Mouse (Mus musculus): ENCODE measurements around the gene Catsperg2. TPM values are rescaled to one million over a fixed set of nuclear protein-coding genes. Genes with fewer than 3 reads are reported as not detected.
"Not testable (repeated sequence)": the region's sequence is repeated elsewhere in the genome, so short reads cannot be mapped to it uniquely, and the experiment has no call there.

Catsperg2 gene
- total RNA-seq (2014; fragmentation: Nextera tagmentation) (not detected in 2 replicates), total RNA-seq (2017) (not detected in 2 replicates)

DNA sequence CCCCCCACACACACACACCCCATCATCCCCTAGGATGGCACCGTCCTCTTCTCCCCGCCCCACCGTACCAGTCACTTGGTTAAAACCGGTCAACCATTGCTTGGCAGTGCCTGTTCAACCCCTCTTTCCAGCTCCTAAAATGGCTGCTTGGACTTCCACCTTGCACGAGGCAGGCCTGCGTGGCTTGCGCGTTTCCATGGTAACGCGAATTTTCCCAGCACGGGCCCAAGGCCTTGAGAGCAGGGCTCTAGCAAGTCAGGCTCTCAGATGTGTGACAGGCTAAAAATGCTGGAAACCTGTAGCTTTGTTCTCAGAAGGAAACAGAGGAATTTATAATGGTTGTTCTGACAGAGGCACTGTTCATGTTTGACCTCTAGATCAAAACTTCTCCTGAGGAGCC is at the start of gene Catsperg2:
Gene Catsperg2 (minus strand): TSS at position 173 of the 400 bp plus-strand sequence.
- not testable (repeated sequence) for ATAC-seq (replicated peaks; ENCODE audit: low FRiP score, low TSS enrichment, poor library complexity, severe bottlenecking)

DNA sequence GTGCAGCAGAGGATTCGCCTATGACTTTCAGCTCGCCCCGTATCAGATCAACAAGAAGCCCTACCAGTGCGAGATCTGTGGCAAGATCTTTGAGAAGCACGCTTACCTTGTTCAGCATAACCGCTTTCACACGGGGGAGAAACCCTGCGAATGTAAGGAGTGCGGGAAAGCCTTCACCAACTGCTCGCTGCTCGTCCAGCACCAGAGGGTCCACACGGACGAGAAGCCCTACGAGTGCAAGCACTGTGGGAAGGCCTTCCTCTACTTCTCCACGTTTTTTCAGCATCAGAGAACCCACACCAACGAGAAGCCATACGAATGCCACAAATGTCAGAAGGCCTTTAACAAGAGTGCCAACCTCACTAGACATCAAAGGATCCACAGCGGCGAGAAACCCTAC is 49.7 kb upstream of the Catsperg2 start:
- ATAC-seq (replicated peaks; ENCODE audit: low FRiP score, low TSS enrichment, poor library complexity, severe bottlenecking) = no peak

DNA sequence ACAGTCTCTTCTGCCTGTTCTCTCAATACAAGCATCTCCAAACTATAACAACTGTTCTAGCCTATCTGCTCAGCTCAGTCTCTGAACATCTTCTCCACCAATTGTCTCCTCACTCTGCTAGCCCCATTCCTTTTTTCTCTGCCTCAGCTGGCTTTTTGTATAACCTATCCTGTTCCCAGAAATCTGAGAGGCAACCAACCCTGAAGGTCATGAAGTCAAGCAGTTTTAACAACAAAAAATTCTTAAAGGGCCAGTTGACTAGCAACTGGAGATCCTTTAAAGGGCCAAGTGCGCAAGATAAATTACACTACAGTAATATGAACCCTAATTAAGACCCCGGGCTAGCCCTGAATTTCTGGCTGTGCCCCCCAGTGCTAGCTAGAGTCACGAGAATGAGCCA is 47.5 kb upstream of the Catsperg2 start:
- no peak for ATAC-seq (replicated peaks; ENCODE audit: low FRiP score, low TSS enrichment, poor library complexity, severe bottlenecking)

DNA sequence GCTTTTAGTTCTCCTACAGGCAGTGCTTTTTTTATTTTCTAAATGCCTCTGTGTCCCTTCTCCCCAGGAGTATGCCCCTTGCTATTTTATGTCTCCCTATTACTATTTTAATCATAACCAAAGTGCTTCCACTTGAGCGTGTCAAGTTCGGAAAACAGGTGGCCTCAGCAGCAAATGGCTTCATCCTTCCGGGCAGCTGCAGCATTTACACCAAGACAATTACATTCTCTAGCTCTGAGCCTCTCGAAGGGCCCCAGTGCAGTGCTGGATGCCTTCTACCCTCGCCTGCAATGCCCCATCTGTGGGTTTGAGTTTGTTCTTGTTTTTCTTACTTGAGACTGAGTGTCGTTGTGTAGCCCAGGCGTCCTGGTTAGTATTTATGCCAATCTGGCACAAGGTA is 46.7 kb upstream of the Catsperg2 start:
- ATAC-seq (replicated peaks; ENCODE audit: low FRiP score, low TSS enrichment, poor library complexity, severe bottlenecking) = no peak

DNA sequence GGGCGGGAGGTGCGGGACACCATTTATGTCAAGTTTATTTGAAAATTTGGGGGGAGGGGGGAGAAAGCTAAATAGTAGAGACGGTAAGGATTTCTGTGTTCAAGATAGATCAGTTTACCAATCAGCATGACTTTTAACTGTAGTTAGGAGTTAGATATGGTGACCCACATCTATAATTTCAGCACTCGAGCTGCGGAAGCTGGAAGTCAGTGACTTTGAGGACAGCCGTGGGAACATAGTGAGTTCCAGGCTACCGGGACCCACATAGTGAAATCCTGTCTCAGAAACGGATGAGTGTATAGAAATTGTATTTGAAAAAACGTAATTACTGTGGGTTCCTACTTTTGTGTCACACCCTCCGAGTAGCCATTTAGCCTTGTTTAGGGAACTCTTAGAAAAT is 42.1 kb upstream of the Catsperg2 start:
- ATAC-seq (replicated peaks; ENCODE audit: low FRiP score, low TSS enrichment, poor library complexity, severe bottlenecking) = no peak

DNA sequence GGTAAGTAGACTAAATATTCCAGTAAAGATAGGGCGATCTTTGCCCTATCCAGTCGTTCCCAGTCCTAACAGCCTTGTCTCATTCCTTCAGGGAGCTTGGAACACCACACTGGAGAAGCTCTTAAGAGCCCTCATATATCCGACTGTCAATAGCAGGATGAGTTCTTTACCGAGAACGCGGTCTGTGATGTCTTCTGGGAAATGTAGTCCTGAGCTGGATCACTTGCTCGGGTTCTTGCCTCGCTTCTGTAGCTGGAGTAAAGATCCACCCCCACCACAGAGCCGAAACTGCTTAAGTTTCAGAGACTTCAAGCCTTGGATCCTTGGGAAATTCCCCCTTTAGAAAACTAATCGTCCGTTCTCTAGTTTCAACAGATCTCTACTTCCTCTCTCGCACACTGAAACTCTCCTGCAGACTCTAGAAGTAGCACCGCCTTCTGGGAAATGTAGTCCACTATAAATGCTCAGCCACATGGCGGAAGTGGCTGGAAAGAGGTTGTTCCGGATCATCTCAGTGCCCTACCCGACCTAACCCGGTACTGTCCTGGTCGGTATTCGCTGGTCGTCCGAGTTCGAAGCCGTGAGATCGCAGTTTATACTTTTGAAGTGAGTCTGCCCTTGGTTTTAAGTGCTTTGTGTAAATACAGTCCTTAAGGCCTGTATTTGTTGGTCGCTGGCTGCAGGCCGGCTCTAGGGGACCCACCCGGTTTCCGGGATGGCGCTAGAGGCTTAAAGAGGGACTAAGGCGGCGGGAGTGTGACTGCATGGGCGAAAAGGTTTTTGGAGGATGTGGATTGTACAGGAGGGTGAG is 41.5 kb upstream of the Catsperg2 start, which contains the start of gene Zfp84:
Gene Zfp84 (plus strand): TSS at position 463 of the 811 bp plus-strand sequence.
- peak; percentile 94 for ATAC-seq (replicated peaks; ENCODE audit: low FRiP score, low TSS enrichment, poor library complexity, severe bottlenecking)

DNA sequence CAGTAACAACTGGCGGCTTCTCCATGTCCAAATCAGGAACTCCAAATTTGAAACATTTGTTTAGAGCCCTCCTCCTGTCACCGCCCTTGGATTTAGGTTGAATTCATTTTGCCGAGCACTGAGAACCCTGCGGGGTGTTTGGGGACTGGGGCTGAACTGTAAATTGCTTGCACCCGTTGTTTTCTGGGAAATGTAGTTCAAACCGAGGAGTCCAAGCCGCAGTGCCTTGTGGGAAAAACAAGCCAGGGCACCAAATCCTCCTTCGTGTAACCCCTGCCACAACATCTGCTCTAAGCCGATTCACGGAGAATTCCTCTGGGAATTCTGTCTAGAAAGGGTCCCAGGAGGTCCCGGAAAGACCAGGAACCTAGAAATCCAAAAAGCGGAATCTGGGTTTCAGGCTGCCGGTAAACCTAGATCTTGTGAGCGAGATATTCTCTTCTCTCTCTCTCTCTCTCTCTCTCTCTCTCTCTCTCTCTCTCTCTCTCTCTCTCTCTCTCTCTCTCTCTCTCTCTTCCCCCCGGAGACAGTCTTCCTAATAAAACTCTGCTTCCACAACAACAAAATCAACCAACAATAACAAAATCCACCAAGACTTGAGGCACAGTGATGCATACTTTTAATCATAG is 40.3 kb upstream of the Catsperg2 start:
- peak; percentile 64 for ATAC-seq (replicated peaks; ENCODE audit: low FRiP score, low TSS enrichment, poor library complexity, severe bottlenecking)

DNA sequence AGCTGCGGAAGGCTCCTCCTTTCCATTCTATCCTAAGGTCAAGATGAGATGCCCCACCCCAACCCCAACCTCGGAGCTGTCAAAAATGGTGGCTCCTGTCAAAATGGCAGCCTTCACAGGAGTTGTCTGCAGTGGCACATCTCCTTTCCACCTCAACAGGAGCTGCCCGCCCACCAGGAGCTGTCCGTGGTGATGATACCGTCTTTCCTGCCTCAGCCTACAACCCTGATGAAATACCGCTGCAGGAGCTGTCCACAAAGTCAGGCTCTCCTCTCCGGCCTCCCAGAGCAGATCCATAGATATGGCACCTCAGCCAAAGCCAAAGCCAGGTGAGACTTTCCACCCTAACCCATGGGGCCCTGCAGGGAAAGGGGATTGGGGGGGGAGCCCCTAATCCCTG is 37.9 kb upstream of the Catsperg2 start:
- no peak for ATAC-seq (replicated peaks; ENCODE audit: low FRiP score, low TSS enrichment, poor library complexity, severe bottlenecking)

DNA sequence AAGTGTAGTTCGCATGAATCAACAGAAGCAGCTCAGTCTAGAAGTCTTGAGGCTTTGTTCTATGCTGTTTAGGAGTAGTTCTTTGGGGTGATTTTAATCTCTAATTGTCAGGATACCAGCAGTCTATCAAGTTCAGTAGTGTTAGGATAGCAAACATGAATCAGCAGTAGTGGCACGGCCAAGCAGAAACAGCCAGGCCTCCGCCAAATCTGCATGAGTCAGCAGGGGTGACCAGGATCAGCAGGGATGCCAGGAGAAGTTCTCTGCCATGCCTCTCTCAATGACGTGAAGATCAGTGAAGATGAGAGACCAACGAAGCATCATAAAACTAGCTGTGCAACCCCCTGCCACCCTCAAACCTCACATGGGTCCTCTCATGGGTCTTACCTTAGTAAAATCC is 33.6 kb upstream of the Catsperg2 start:
- ATAC-seq (replicated peaks; ENCODE audit: low FRiP score, low TSS enrichment, poor library complexity, severe bottlenecking) = no peak

DNA sequence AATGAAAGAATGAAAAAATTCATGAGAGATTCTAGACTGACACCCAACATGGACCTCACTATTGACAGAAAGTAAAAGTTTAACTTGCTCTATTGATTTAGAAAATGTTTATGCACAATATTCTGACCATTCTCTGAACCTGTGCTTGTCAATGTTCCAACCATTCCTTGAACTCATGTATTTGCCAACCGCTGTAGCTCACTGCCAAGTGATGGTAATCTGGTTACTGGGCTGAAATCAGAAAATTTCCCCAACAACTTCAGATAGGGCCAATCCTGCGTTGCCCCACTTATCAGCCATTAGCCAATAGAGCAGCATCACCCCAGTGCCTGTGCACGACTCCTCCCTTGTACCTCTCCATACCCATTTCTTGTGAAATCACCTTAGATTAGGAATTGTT is 15.4 kb upstream of the Catsperg2 start:
- no peak for ATAC-seq (replicated peaks; ENCODE audit: low FRiP score, low TSS enrichment, poor library complexity, severe bottlenecking)

DNA sequence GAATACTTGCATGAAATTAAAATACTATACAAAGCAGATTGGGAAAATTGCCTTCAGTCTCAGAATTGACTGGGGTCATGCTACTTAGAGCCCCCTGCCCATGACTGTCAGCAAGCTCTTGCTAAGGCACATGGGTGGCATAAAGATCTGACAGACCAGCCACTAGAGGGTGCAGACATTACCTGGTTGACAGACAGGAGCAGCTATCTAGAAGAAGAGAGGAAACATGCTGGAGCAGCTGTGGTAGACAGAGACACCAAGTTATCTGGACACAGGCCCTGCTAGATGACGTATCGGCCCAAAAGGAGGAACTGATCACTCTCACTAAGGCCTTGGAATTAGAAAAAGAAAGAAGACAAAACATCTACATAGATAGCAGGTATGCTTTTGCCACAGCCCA is 1.2 kb upstream of the Catsperg2 start:
- ATAC-seq (replicated peaks; ENCODE audit: low FRiP score, low TSS enrichment, poor library complexity, severe bottlenecking) = no peak

DNA sequence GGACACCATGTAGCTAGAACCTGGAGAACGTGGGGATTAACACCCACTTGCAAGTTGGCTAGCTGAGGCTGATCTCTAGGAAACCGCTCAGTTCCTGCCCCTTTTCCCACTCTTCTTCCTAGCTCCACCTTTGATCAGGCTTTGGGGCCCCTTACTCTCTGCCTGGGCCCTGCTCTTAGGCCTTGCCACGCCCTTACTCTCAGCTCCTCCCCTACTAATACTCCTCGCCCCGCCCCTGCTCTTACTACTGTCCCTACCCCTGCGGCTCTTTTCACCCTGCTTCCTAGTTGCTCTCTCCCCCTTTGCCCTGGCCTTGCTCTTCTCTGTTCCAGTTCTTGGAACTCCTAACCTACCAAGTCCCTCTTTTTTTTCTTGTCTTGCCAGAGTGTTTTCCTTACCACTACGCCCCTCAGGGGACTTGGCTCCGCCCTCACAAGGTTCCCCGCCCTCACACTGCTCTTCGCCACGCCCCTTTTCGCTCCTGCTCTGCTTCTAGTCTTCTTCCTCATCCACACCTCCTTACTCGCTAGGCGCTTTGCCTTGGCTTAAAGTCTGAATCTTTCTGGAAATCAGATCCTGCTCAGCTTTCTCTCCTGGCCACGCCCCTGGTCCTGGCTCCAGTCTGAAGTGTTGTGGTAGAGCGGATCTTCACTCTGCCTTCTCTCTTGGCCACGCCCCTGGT is 1.2 kb downstream of the Catsperg2 start:
- ATAC-seq (replicated peaks; ENCODE audit: low FRiP score, low TSS enrichment, poor library complexity, severe bottlenecking) = peak; percentile 50; the same call in 1 of the 2 replicates

DNA sequence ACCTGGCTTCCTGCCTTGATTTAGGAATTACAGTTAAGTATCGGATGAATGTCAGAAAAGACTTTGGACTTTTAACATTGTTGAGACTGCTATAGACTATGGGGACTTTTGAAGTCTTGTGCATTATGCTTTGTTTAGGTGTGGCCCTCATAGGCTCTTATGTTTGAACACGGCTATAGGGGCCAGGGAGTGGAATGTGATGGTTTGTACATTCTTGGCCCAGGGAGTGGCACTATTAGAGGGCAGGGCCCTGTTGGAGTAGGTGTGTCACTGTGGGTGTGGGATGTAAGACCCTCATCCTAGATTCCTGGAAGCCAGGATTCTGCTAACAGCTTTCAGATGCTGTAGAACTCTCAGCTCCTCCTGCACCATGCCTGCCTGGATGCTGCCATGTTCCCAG is 17.9 kb downstream of the Catsperg2 start:
- not testable (repeated sequence) for ATAC-seq (replicated peaks; ENCODE audit: low FRiP score, low TSS enrichment, poor library complexity, severe bottlenecking)

DNA sequence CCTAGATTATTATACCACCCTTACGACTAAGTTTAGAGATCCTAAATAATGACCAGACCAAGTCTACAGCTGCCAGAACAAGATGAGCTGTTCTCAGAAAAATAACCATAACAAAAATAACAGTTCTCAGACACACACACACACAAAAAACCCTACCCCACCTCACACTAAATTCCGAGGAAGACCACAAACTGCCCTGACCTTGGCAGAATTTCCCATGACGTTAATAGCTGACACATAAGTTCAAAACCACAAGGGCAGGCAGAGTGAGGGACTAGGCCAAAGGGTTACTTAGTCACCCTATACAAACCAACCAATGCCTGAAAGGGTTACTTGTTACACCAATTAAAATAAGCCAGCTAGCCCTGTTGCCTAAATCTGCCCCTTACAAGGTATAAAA is 31.6 kb downstream of the Catsperg2 start:
- ATAC-seq (replicated peaks; ENCODE audit: low FRiP score, low TSS enrichment, poor library complexity, severe bottlenecking) = not testable (repeated sequence)

DNA sequence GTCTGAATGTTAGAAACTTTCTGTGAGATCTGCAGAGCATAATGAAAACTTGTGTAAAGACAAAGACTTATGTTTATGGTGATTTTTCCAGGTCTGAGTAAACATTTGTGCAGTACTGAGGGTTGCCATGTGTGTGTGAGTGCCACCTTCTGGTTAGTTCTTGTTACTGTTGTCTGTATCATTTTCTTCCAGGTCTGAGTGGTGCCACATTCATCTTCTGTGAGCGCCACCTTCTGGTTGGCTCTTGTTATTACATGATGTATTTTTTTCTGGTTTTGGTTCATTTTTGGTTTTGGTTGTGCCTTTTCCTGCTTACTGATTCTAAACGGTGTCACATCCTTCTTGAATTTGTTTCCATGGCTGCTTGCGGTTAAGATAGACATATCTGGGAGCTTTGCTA is 45.0 kb downstream of the Catsperg2 start:
- no peak for ATAC-seq (replicated peaks; ENCODE audit: low FRiP score, low TSS enrichment, poor library complexity, severe bottlenecking)

Other genes with a start within 250 kb of the Catsperg2 start
- 48.5 and 56.1 TPM in 2 replicates for gene Sipa1l3, start 208.4 kb downstream of the Catsperg2 start, total RNA-seq (2014; fragmentation: Nextera tagmentation)
- 6.2 and 7.0 TPM in 2 replicates for gene Sipa1l3, start 208.4 kb downstream of the Catsperg2 start, total RNA-seq (2017)
- 14.6 and 16.4 TPM in 2 replicates for gene Zfp84, start 41.5 kb upstream of the Catsperg2 start, total RNA-seq (2014; fragmentation: Nextera tagmentation)
- gene Zfp84, start 41.5 kb upstream of the Catsperg2 start, total RNA-seq (2017) = 17.8 and 19.6 TPM in 2 replicates
- gene Zfp30, start 57.0 kb upstream of the Catsperg2 start, total RNA-seq (2014; fragmentation: Nextera tagmentation) = 1.4 TPM in 1 of 2 replicates, not detected in the other
- gene Zfp30, start 57.0 kb upstream of the Catsperg2 start, total RNA-seq (2017) = 0.50 and 0.56 TPM in 2 replicates
- 4.0 and 7.6 TPM in 2 replicates for gene Zfp790, start 89.1 kb upstream of the Catsperg2 start, total RNA-seq (2014; fragmentation: Nextera tagmentation)
- 10.4 and 12.2 TPM in 2 replicates for gene Zfp790, start 89.1 kb upstream of the Catsperg2 start, total RNA-seq (2017)
- gene Zfp940, start 126.6 kb upstream of the Catsperg2 start, total RNA-seq (2014; fragmentation: Nextera tagmentation) = 4.6 TPM in 2 replicates
- 8.2 and 10.7 TPM in 2 replicates for gene Zfp940, start 126.6 kb upstream of the Catsperg2 start, total RNA-seq (2017)
- gene Zfp420, start 132.9 kb upstream of the Catsperg2 start, total RNA-seq (2014; fragmentation: Nextera tagmentation) = 3.2 and 5.3 TPM in 2 replicates
- gene Zfp420, start 132.9 kb upstream of the Catsperg2 start, total RNA-seq (2017) = 2.6 and 3.5 TPM in 2 replicates
- 7.2 and 8.0 TPM in 2 replicates for gene Zfp27, start 179.5 kb upstream of the Catsperg2 start, total RNA-seq (2014; fragmentation: Nextera tagmentation)
- gene Zfp27, start 179.5 kb upstream of the Catsperg2 start, total RNA-seq (2017) = 8.3 and 11.1 TPM in 2 replicates
- gene Zfp383, start 181.2 kb upstream of the Catsperg2 start, total RNA-seq (2014; fragmentation: Nextera tagmentation) = 0.12 and 0.74 TPM in 2 replicates
- gene Zfp383, start 181.2 kb upstream of the Catsperg2 start, total RNA-seq (2017) = 1.5 and 2.4 TPM in 2 replicates
- 9.1 and 10.6 TPM in 2 replicates for gene Zfp74, start 227.1 kb upstream of the Catsperg2 start, total RNA-seq (2014; fragmentation: Nextera tagmentation)
- gene Zfp74, start 227.1 kb upstream of the Catsperg2 start, total RNA-seq (2017) = 8.4 and 9.2 TPM in 2 replicates

Data from megakaryocyte-erythroid progenitor cell, adult 5-6 weeks (primary cell).